Mouse (Mus musculus): ENCODE data around the gene Gns.

- TF ChIP-seq CTCF (IDR thresholded peaks at IDR 0.05; ENCODE audit: low read depth) (no peak), EP300 (optimal IDR thresholded peaks at IDR 0.05) (no peak)
Measured at GRCm38 (mm10) chr10:121385695-121386094, 20.8 kb downstream of the Gns start.
